Mouse (Mus musculus): ENCODE results near the gene Ccdc141. TPM values are rescaled to one million over a fixed set of nuclear protein-coding genes. Genes with fewer than 3 reads are reported as not detected.

The Ccdc141 gene
- polyA plus RNA-seq, 1 experiment from 2014 or later: 234 TPM

DNA sequence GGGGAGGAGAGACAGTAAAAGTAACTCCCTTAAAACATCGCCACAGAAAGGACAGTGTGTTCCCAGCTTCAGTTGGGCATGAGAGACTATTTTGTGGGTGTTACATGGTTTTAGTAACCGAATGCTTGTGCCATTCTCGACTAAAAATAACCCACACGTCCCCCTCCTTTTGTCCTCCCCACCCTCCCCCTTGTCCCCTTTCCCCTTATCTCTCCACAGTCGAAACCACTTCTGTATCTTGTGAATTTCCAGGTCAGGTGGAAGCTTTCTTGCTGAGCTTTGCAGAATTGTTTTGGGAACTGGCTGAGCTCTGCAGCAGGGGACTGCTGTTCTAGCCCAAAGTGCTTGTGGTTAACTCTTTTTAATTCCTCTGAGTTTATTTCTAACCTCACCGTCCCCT lies 200.2 kb downstream of the Ccdc141 start:
- H3K4me3 ChIP-seq (ENCODE audit: low read depth, low read length): no peak overlapping the region
- 30% methylated on average over 6 of the region's 6 CpGs for WGBS (ENCODE audit: insufficient replicate concordance)
- H3K9ac ChIP-seq (ENCODE audit: low read depth, low read length): no peak overlapping the region
- no peak for ATAC-seq (replicated peaks; ENCODE audit: insufficient number of reproducible peaks, low FRiP score, low TSS enrichment)
- peaks cover 3% of the 10 kb centered on the region; the same call in 1 of the 2 replicates for H3K4me1 ChIP-seq (ENCODE audit: control insufficient read depth, insufficient read depth, low read length)
- H3K27me3 ChIP-seq (ENCODE audit: control insufficient read depth, insufficient read depth, low read length): no peaks in the 10 kb centered on the region
- H3K9me3 ChIP-seq (replicated peaks; ENCODE audit: control insufficient read depth, low read length): no peaks in the 10 kb centered on the region
- peak overlapping the region; percentile 13 for H3K27ac ChIP-seq (ENCODE audit: low read depth, low read length)
- peak overlapping the region; percentile 19 for H3K4me2 ChIP-seq
- peaks cover 6% of the 10 kb centered on the region for H3K36me3 ChIP-seq (ENCODE audit: control insufficient read depth, insufficient read depth, low read length)

DNA sequence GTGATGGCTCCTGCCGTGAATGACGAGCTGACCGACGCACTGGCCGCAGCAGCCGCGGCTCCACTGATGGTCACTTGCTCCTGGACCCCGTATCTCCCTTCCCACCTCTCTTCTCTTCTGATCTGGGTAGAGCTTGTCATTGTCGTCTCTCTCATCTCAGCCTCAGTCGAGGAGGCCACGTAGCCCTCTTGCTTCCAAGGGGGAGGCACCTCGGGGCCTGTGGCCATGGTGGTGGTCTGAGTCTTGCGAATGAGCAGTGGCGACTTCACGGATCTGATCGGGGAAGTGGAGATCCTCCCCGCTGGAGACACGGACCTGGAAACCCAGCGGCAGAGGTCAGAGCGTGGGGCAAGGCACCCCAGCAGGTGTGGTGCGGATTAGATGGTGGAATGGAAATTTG lies 200.8 kb downstream of the Ccdc141 start:
- Histone ChIP-seq H3K27ac (ENCODE audit: low read depth, low read length) (peak overlapping the region; percentile 13; the same call in 1 of the 2 replicates), H3K4me3 (ENCODE audit: low read depth, low read length) (no peak overlapping the region), H3K4me1 (ENCODE audit: control insufficient read depth, insufficient read depth, low read length) (peaks cover 3% of the 10 kb centered on the region; the same call in 1 of the 2 replicates), H3K4me2 (no peak overlapping the region), H3K36me3 (ENCODE audit: control insufficient read depth, insufficient read depth, low read length) (peaks cover 3% of the 10 kb centered on the region), H3K9me3 (replicated peaks; ENCODE audit: control insufficient read depth, low read length) (no peaks in the 10 kb centered on the region), H3K9ac (ENCODE audit: low read depth, low read length) (no peak overlapping the region), H3K27me3 (ENCODE audit: control insufficient read depth, insufficient read depth, low read length) (no peaks in the 10 kb centered on the region)
- ATAC-seq (replicated peaks; ENCODE audit: insufficient number of reproducible peaks, low FRiP score, low TSS enrichment): 0 out of 2 replicates have a peak, but pooled peaks have one; percentile 19
- WGBS (ENCODE audit: insufficient replicate concordance): 71% methylated on average over 21 of the region's 21 CpGs

DNA sequence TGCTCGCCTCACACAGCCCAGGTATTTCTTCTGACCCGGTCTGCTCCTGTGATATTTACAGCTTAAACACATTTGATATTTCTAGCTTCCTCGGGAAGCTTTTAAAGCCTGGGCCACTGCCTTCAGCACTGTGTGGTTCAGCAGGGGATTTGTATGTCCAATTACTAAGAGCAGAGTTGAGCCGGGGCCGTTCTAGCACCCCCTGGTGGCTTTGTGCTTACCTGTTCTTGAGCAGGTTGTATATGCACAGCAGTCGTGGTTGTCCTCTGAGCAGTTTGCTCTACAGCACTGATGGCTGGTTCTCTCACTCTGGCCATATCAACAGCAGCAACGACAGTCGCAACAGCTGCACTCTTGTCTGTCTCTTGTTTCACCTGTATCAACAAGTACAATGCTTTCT lies 201.5 kb downstream of the Ccdc141 start:
- Histone ChIP-seq H3K9ac (ENCODE audit: low read depth, low read length) (no peak overlapping the region), H3K4me1 (ENCODE audit: control insufficient read depth, insufficient read depth, low read length) (peaks cover 3% of the 10 kb centered on the region; the same call in 1 of the 2 replicates), H3K27me3 (ENCODE audit: control insufficient read depth, insufficient read depth, low read length) (no peaks in the 10 kb centered on the region), H3K36me3 (ENCODE audit: control insufficient read depth, insufficient read depth, low read length) (peaks cover 3% of the 10 kb centered on the region), H3K4me3 (ENCODE audit: low read depth, low read length) (no peak overlapping the region), H3K9me3 (replicated peaks; ENCODE audit: control insufficient read depth, low read length) (no peaks in the 10 kb centered on the region), H3K4me2 (no peak overlapping the region), H3K27ac (ENCODE audit: low read depth, low read length) (no peak overlapping the region)
- ATAC-seq (replicated peaks; ENCODE audit: insufficient number of reproducible peaks, low FRiP score, low TSS enrichment): no peak
- WGBS (ENCODE audit: insufficient replicate concordance): 25% methylated on average over 8 of the region's 8 CpGs

DNA sequence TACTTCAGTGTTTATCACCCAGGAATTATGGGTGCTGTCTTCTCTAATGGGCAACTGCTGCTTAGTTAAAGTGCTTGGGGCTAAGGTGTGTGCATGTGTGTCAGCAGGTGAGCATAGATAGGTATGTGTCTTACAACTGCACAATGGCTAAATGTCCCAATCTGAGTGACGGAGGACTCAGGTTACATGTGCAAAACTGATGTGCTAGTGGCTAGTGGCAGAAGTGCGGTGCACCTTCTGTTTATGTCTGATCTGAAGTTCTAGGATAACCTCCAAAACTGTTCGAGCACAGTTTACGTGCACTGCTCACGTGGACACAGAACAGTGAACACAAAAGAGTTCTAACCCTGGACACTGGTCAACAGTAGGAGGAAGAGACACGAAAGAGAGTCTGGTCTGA lies 203.9 kb downstream of the Ccdc141 start:
- H3K27ac ChIP-seq (ENCODE audit: low read depth, low read length): no peak overlapping the region
- H3K27me3 ChIP-seq (ENCODE audit: control insufficient read depth, insufficient read depth, low read length): no peaks in the 10 kb centered on the region
- H3K4me2 ChIP-seq: no peak overlapping the region
- no peak for ATAC-seq (replicated peaks; ENCODE audit: insufficient number of reproducible peaks, low FRiP score, low TSS enrichment)
- H3K36me3 ChIP-seq (ENCODE audit: control insufficient read depth, insufficient read depth, low read length): peaks cover 8% of the 10 kb centered on the region
- WGBS (ENCODE audit: insufficient replicate concordance): 87% methylated on average over 6 of the region's 6 CpGs
- no peak overlapping the region for H3K4me3 ChIP-seq (ENCODE audit: low read depth, low read length)
- peaks cover 3% of the 10 kb centered on the region; the same call in 1 of the 2 replicates for H3K4me1 ChIP-seq (ENCODE audit: control insufficient read depth, insufficient read depth, low read length)
- no peaks in the 10 kb centered on the region for H3K9me3 ChIP-seq (replicated peaks; ENCODE audit: control insufficient read depth, low read length)
- H3K9ac ChIP-seq (ENCODE audit: low read depth, low read length): no peak overlapping the region

DNA sequence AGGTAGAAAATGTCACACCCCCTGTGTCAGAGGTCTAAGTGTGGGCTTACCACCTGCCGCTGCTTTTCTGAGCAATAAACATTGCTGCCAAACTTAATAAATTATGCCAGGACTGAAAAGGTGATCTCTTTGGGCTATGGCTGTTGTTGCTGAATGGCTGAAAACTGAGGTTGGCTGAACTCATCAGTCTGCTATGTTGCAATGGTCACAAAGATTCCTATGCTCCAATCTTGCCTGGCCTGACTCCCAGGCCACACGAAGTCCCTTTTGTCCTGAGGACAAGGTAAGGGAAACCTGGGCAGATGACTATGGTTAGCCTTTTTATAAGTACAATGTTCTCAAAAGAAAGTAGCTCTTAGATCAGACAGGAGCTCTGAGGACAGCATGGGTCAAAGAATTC lies 204.4 kb downstream of the Ccdc141 start:
- peaks cover 9% of the 10 kb centered on the region for H3K36me3 ChIP-seq (ENCODE audit: control insufficient read depth, insufficient read depth, low read length)
- H3K27me3 ChIP-seq (ENCODE audit: control insufficient read depth, insufficient read depth, low read length): no peaks in the 10 kb centered on the region
- peaks cover 3% of the 10 kb centered on the region; the same call in 1 of the 2 replicates for H3K4me1 ChIP-seq (ENCODE audit: control insufficient read depth, insufficient read depth, low read length)
- H3K27ac ChIP-seq (ENCODE audit: low read depth, low read length): no peak overlapping the region
- no peak overlapping the region for H3K4me2 ChIP-seq
- H3K9ac ChIP-seq (ENCODE audit: low read depth, low read length): no peak overlapping the region
- H3K9me3 ChIP-seq (replicated peaks; ENCODE audit: control insufficient read depth, low read length): no peaks in the 10 kb centered on the region
- WGBS (ENCODE audit: insufficient replicate concordance): 76% methylated on average over 2 of the region's 2 CpGs
- H3K4me3 ChIP-seq (ENCODE audit: low read depth, low read length): no peak overlapping the region
- ATAC-seq (replicated peaks; ENCODE audit: insufficient number of reproducible peaks, low FRiP score, low TSS enrichment): no peak

DNA sequence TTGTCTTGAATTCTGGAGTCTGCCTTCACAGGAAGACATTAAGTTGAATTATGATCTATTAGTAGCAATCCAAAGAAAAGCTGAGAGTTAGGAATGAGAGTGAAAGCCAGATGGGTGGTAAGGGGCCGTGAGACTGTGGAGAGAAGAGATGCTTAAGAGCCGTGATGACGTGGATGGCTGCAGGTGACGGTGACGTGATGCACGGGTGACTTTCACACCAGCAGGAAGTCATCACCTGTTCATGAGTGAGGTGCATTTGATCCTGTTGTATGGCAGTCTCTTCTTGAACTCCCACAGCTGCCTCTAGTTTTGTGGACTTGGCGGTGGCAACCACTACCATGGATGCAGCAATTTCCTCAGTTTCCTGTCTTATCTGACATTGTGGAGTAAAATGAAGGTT lies 204.9 kb downstream of the Ccdc141 start:
- Histone ChIP-seq H3K9me3 (replicated peaks; ENCODE audit: control insufficient read depth, low read length) (no peaks in the 10 kb centered on the region), H3K9ac (ENCODE audit: low read depth, low read length) (no peak overlapping the region), H3K4me2 (no peak overlapping the region), H3K36me3 (ENCODE audit: control insufficient read depth, insufficient read depth, low read length) (peaks cover 9% of the 10 kb centered on the region), H3K27ac (ENCODE audit: low read depth, low read length) (no peak overlapping the region), H3K4me1 (ENCODE audit: control insufficient read depth, insufficient read depth, low read length) (0 out of 2 replicates have a peak, but pooled peaks cover 3% of the 10 kb centered on the region), H3K4me3 (ENCODE audit: low read depth, low read length) (no peak overlapping the region), H3K27me3 (ENCODE audit: control insufficient read depth, insufficient read depth, low read length) (no peaks in the 10 kb centered on the region)
- 70% methylated on average over 7 of the region's 7 CpGs for WGBS (ENCODE audit: insufficient replicate concordance)
- ATAC-seq (replicated peaks; ENCODE audit: insufficient number of reproducible peaks, low FRiP score, low TSS enrichment): no peak

DNA sequence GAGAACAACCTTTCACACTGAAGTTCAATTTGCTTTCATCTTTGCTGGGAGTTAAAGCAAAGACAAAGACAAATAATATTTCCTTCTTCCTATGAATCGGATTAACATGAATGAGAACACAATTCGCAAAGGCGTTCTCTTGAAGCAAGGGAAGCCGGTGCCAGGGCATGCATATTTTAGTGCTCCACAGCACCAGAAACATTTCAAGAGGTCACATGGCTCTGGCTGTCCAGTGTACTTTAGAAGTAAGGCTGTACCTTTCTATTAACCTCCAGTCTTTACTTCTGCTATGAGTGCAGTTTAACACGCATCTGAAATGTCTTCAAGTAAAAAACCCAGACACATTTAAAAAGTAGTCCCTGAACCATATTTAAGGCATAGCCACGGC lies 208.4 kb downstream of the Ccdc141 start:
- no peaks in the 10 kb centered on the region for H3K4me1 ChIP-seq (ENCODE audit: control insufficient read depth, insufficient read depth, low read length)
- no peak overlapping the region for H3K4me2 ChIP-seq
- WGBS (ENCODE audit: insufficient replicate concordance): 79% methylated on average over 6 of the region's 6 CpGs
- H3K4me3 ChIP-seq (ENCODE audit: low read depth, low read length): no peak overlapping the region
- no peaks in the 10 kb centered on the region for H3K9me3 ChIP-seq (replicated peaks; ENCODE audit: control insufficient read depth, low read length)
- no peaks in the 10 kb centered on the region for H3K27me3 ChIP-seq (ENCODE audit: control insufficient read depth, insufficient read depth, low read length)
- peaks cover 9% of the 10 kb centered on the region for H3K36me3 ChIP-seq (ENCODE audit: control insufficient read depth, insufficient read depth, low read length)
- H3K27ac ChIP-seq (ENCODE audit: low read depth, low read length): no peak overlapping the region
- no peak overlapping the region for H3K9ac ChIP-seq (ENCODE audit: low read depth, low read length)
- ATAC-seq (replicated peaks; ENCODE audit: insufficient number of reproducible peaks, low FRiP score, low TSS enrichment): no peak

DNA sequence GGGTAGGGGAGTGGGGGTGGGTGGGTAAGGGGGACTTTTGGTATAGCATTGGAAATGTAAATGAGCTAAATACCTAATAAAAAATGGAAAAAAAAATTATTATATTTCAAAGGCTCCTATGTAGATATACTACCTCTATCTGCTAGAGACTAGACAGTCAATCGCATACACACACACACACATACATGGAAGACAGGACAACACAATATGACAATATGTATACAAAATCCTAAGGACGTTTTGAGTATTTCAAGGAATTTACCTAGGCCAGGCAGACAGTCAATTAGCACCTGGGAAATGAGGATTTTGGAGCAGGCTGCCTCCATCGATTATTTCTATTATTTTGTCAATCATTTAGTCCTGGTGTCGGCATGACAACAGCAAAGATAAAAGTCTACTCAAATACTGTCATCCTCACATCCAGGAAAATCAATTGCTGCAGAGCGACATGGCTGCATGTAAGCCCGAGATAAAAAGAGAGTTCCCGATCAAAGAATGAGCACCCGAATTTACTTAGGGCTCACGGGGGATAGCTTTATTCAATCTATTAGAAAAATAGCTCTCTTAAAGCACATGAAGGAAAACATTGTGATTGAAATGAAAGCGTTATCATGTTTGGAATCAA lies 208.9 kb downstream of the Ccdc141 start:
- Histone ChIP-seq H3K27me3 (ENCODE audit: control insufficient read depth, insufficient read depth, low read length) (no peaks in the 10 kb centered on the region), H3K9ac (ENCODE audit: low read depth, low read length) (no peak overlapping the region), H3K36me3 (ENCODE audit: control insufficient read depth, insufficient read depth, low read length) (peaks cover 7% of the 10 kb centered on the region), H3K9me3 (replicated peaks; ENCODE audit: control insufficient read depth, low read length) (no peaks in the 10 kb centered on the region), H3K27ac (ENCODE audit: low read depth, low read length) (no peak overlapping the region), H3K4me3 (ENCODE audit: low read depth, low read length) (no peak overlapping the region), H3K4me2 (no peak overlapping the region), H3K4me1 (ENCODE audit: control insufficient read depth, insufficient read depth, low read length) (no peaks in the 10 kb centered on the region)
- no peak for ATAC-seq (replicated peaks; ENCODE audit: insufficient number of reproducible peaks, low FRiP score, low TSS enrichment)
- 86% methylated on average over 10 of the region's 10 CpGs for WGBS (ENCODE audit: insufficient replicate concordance)

Measured in heart, embryonic 11.5 days (tissue).